Mouse (Mus musculus) heart, adult 2 months (tissue): Measurements from ENCODE around the gene Gcn1l1.
A peak's percentile ranks its signal among the peaks of the same experiment; 100 is the strongest.

Source experiments
- CTCF ChIP-seq: fragments of 200-600 bp; IDR thresholded peaks from 2 replicates; pipeline ENCODE4 v1.8.1; 2022; ENCODE audit warnings: antibody characterized with exemption, mild to moderate bottlenecking, moderate library complexity
- EP300 ChIP-seq: fragments of 200-500 bp; IDR thresholded peaks from 2 replicates; pipeline ENCODE4 v1.6.1; 2011; ENCODE audit warnings: low read depth, low read length, control low read depth; ENCODE audit not compliant: insufficient read depth
- POLR2A ChIP-seq: fragments of 200-500 bp; IDR thresholded peaks from 2 replicates; pipeline ENCODE4 v1.6.1; 2011; ENCODE audit warnings: mild to moderate bottlenecking, low read depth, low read length, control low read depth; ENCODE audit not compliant: insufficient read depth

GRCm38 (mm10) chr5:115614948-115615347 is 49.9 kb downstream of the Gcn1l1 start:
- TF ChIP-seq POLR2A (no peak), CTCF (peak; percentile 77), EP300 (no peak)
